Mouse (Mus musculus) spleen, postnatal 36 days (tissue): ENCODE results near the gene Gemin8.

Experiments
- DNase-seq, 2 experiments: peaks; one replicate each; pipeline ENCODE4 v3.0.0; 2022; ENCODE audit warnings: low spot score in 2 of 2, mixed read lengths in 1 of 2

Gemin8 gene

DNA sequence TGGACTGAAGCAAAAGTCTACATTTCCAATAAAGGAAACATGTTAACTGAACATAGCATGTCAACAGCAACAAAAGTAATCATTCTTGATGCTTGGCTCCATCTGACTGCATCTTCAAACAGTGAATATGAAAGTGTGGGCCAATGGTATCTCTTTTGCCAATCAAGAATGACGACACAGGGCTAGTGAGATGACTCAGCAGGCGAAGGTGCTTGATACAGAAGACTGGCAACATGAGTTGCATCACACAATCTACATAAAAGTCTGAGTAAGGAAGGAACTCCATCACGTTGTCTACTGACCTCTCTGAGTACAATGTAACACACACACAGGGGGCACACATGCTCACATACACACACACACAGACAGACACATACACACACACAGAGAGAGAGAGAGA, 59.5 kb downstream of the Gemin8 start:
- DNase-seq: no peak

DNA sequence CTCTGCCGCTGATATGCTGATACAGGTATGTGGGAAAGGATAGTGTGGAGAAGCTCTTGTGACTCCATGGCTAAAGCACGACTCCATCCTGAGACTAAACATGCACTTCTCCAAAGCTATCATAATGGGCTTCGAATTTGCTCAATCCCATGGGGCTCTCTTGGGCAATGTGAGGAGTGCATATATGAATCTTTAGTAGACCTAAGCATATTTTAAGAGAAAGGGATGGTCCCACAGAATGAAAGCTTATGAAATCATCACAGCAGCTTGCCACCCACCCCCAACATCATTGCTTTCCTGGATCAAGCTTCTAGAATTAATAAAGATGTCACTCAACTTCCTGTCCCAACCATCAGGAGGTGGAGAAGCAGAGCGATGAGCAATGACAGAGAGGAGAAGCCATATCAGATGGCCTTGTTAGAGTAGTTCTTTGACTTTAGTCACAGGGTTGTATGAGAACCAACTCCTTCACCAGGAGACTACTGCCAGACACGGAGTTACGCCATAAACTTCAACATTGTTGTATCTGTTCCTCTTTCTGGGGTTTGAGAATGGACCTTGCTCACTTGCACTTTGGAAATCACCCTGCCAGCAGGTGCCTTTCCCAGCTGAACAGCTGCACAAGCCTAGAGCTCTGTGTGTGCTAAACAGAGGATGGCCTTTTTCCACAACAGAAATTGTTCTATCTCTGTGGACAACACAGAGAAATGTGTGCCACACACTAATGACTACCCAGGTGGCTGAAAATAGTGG, 60.4 kb downstream of the Gemin8 start:
- DNase-seq: peak; percentile 7 to 22

DNA sequence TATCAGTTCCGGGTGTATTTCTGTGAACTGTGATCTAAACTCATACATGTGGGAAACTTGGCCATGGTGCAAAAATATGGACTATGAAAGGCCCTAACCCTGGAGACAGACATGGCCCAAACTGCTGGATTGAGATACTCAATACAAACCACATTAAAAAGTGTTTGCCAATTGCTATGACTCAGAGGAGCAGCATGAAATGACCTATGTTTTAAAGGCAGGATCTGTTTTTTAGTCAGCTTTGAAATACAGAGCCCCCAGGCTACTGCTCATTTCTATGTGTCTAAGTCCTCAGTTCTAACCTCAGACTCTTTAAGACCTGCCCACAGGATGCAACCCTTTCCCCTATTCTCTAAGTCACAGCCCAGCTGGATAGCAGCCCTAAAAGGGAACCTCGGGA, 65.9 kb downstream of the Gemin8 start:
- DNase-seq: no peak

DNA sequence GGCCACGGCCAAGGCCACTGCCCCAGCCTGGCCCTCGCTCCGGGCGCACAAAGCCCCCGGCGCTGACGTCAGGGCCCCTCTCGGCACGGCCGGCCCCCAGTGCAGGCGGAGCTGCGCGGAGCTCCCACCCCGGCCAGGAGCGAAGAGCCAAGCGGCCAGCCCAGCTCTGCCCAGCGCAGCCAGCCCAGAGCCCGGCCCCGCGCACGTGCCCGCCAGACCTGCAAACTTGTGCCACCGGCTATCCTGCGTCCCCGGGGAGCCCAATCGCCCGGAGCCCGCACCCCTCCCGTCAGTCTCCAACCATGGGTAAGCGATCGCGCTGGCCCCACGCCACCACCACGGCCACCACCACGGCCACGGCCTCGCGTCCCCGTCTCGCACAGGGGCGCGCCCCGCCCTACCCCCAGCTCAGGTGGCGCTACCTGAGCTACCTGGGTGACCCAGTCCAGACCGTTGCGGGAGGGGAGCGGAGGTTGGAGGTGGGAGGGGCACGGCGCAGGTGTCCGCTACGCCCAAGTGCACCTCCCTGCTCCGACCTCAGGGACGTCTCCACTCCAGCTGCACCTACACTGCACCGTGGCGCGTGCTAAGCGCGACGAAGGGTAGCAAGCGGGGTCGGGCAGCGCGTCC, 68.7 kb downstream of the Gemin8 start, which contains the start of gene Gpm6b:
TSS of gene Gpm6b (plus strand) at position 81 of the 630 bp plus-strand sequence.
- peak in 1 of 2 experiments; percentile 10 for DNase-seq

DNA sequence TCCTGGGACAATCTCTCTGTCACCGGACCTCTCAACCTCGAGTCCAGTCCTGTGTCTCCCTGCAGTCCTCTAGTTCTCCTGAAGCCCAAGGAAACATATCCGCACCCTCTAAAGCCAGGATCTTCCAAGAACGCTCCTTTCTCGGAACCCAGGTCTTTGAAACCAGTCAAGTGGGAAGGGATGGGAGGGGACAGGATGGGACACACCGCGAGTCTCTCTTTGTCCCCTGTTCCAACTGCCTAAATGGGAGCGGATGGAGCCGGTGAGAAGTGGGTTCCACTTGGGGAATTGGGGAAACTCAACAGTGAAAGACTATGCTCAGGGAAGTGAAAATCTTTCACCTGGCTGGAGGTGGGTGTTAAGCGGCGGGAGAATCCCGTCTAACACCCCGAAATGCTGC, 69.3 kb downstream of the Gemin8 start:
- DNase-seq: no peak
